Mouse (Mus musculus): ENCODE results near the gene Emilin2. TPM values are rescaled to one million over a fixed set of nuclear protein-coding genes. Genes with fewer than 3 reads are reported as not detected.

Gene Emilin2
- polyA plus RNA-seq, 1 experiment from 2014 or later, result 2.0 TPM

GRCm38 (mm10) chr17:71252101-71252500, 59.7 kb downstream of the Emilin2 start:
- Histone ChIP-seq H3K9ac (replicated peaks; ENCODE audit: low read depth, low read length) (no peak overlapping the region), H3K9me3 (ENCODE audit: control insufficient read depth, low read length) (no peaks in the 10 kb centered on the region), H3K27ac (ENCODE audit: low read depth, low read length) (no peak overlapping the region), H3K36me3 (ENCODE audit: control insufficient read depth, insufficient read depth, low read length) (peaks cover 8% of the 10 kb centered on the region), H3K27me3 (ENCODE audit: control insufficient read depth, insufficient read depth, low read length) (no peaks in the 10 kb centered on the region), H3K4me3 (ENCODE audit: low read depth, low read length) (no peak overlapping the region), H3K4me1 (ENCODE audit: control insufficient read depth, insufficient read depth, low read length) (no peaks in the 10 kb centered on the region), H3K4me2 (ENCODE audit: low read depth, low read length) (no peak overlapping the region)
- ATAC-seq (ENCODE audit: low read depth), result no peak
- WGBS, result 83% methylated on average over 9 of the region's 9 CpGs

- Histone ChIP-seq H3K27ac (ENCODE audit: low read depth, low read length) (no peak overlapping the region), H3K4me1 (ENCODE audit: control insufficient read depth, insufficient read depth, low read length) (no peaks in the 10 kb centered on the region), H3K4me2 (ENCODE audit: low read depth, low read length) (no peak overlapping the region), H3K27me3 (ENCODE audit: control insufficient read depth, insufficient read depth, low read length) (no peaks in the 10 kb centered on the region), H3K36me3 (ENCODE audit: control insufficient read depth, insufficient read depth, low read length) (peaks cover 13% of the 10 kb centered on the region), H3K9ac (replicated peaks; ENCODE audit: low read depth, low read length) (no peak overlapping the region), H3K9me3 (ENCODE audit: control insufficient read depth, low read length) (no peaks in the 10 kb centered on the region), H3K4me3 (ENCODE audit: low read depth, low read length) (no peak overlapping the region)
- peak; percentile 61 for ATAC-seq (ENCODE audit: low read depth)
- 73% methylated on average over 6 of the region's 6 CpGs for WGBS
Observed at GRCm38 (mm10) chr17:71251601-71252001, 60.2 kb downstream of the Emilin2 start.

- no peaks in the 10 kb centered on the region for H3K9me3 ChIP-seq (ENCODE audit: control insufficient read depth, low read length)
- 89% methylated on average over 16 of the region's 16 CpGs for WGBS
- H3K9ac ChIP-seq (replicated peaks; ENCODE audit: low read depth, low read length), result no peak overlapping the region
- peaks cover 19% of the 10 kb centered on the region for H3K36me3 ChIP-seq (ENCODE audit: control insufficient read depth, insufficient read depth, low read length)
- H3K4me3 ChIP-seq (ENCODE audit: low read depth, low read length), result no peak overlapping the region
- no peak for ATAC-seq (ENCODE audit: low read depth)
- H3K27me3 ChIP-seq (ENCODE audit: control insufficient read depth, insufficient read depth, low read length), result no peaks in the 10 kb centered on the region
- H3K4me2 ChIP-seq (ENCODE audit: low read depth, low read length), result no peak overlapping the region
- H3K27ac ChIP-seq (ENCODE audit: low read depth, low read length), result no peak overlapping the region
- no peaks in the 10 kb centered on the region for H3K4me1 ChIP-seq (ENCODE audit: control insufficient read depth, insufficient read depth, low read length)
Observed at GRCm38 (mm10) chr17:71250819-71251600, 60.8 kb downstream of the Emilin2 start.

- Histone ChIP-seq H3K9ac (replicated peaks; ENCODE audit: low read depth, low read length) (no peak overlapping the region), H3K27me3 (ENCODE audit: control insufficient read depth, insufficient read depth, low read length) (no peaks in the 10 kb centered on the region), H3K27ac (ENCODE audit: low read depth, low read length) (no peak overlapping the region), H3K4me1 (ENCODE audit: control insufficient read depth, insufficient read depth, low read length) (no peaks in the 10 kb centered on the region), H3K36me3 (ENCODE audit: control insufficient read depth, insufficient read depth, low read length) (peaks cover 20% of the 10 kb centered on the region), H3K4me2 (ENCODE audit: low read depth, low read length) (no peak overlapping the region), H3K4me3 (ENCODE audit: low read depth, low read length) (no peak overlapping the region), H3K9me3 (ENCODE audit: control insufficient read depth, low read length) (no peaks in the 10 kb centered on the region)
- 87% methylated on average over 2 of the region's 2 CpGs for WGBS
- ATAC-seq (ENCODE audit: low read depth), result no peak
Observed at GRCm38 (mm10) chr17:71250046-71250445, 61.7 kb downstream of the Emilin2 start.

GRCm38 (mm10) chr17:71248963-71249362, 62.8 kb downstream of the Emilin2 start:
- H3K27me3 ChIP-seq (ENCODE audit: control insufficient read depth, insufficient read depth, low read length), result no peaks in the 10 kb centered on the region
- H3K36me3 ChIP-seq (ENCODE audit: control insufficient read depth, insufficient read depth, low read length), result peaks cover 30% of the 10 kb centered on the region
- H3K4me3 ChIP-seq (ENCODE audit: low read depth, low read length), result no peak overlapping the region
- H3K9me3 ChIP-seq (ENCODE audit: control insufficient read depth, low read length), result no peaks in the 10 kb centered on the region
- H3K9ac ChIP-seq (replicated peaks; ENCODE audit: low read depth, low read length), result no peak overlapping the region
- no peak overlapping the region for H3K4me2 ChIP-seq (ENCODE audit: low read depth, low read length)
- no peaks in the 10 kb centered on the region for H3K4me1 ChIP-seq (ENCODE audit: control insufficient read depth, insufficient read depth, low read length)
- WGBS, result 86% methylated on average over 6 of the region's 6 CpGs
- no peak for ATAC-seq (ENCODE audit: low read depth)
- H3K27ac ChIP-seq (ENCODE audit: low read depth, low read length), result no peak overlapping the region

GRCm38 (mm10) chr17:71246022-71246421, 65.8 kb downstream of the Emilin2 start:
- Histone ChIP-seq H3K4me2 (ENCODE audit: low read depth, low read length) (no peak overlapping the region), H3K4me1 (ENCODE audit: control insufficient read depth, insufficient read depth, low read length) (no peaks in the 10 kb centered on the region), H3K4me3 (ENCODE audit: low read depth, low read length) (no peak overlapping the region), H3K27me3 (ENCODE audit: control insufficient read depth, insufficient read depth, low read length) (no peaks in the 10 kb centered on the region), H3K27ac (ENCODE audit: low read depth, low read length) (no peak overlapping the region), H3K36me3 (ENCODE audit: control insufficient read depth, insufficient read depth, low read length) (peaks cover 53% of the 10 kb centered on the region), H3K9me3 (ENCODE audit: control insufficient read depth, low read length) (no peaks in the 10 kb centered on the region), H3K9ac (replicated peaks; ENCODE audit: low read depth, low read length) (no peak overlapping the region)
- 96% methylated on average over 4 of the region's 4 CpGs for WGBS
- no peak for ATAC-seq (ENCODE audit: low read depth)

GRCm38 (mm10) chr17:71245133-71245532, 66.6 kb downstream of the Emilin2 start:
- no peak for ATAC-seq (ENCODE audit: low read depth)

GRCm38 (mm10) chr17:71242666-71243065, 69.1 kb downstream of the Emilin2 start:
- H3K4me3 ChIP-seq (ENCODE audit: low read depth, low read length), result no peak overlapping the region
- peaks cover 66% of the 10 kb centered on the region for H3K36me3 ChIP-seq (ENCODE audit: control insufficient read depth, insufficient read depth, low read length)
- no peaks in the 10 kb centered on the region for H3K4me1 ChIP-seq (ENCODE audit: control insufficient read depth, insufficient read depth, low read length)
- no peak for ATAC-seq (ENCODE audit: low read depth)
- H3K9me3 ChIP-seq (ENCODE audit: control insufficient read depth, low read length), result no peaks in the 10 kb centered on the region
- no peaks in the 10 kb centered on the region for H3K27me3 ChIP-seq (ENCODE audit: control insufficient read depth, insufficient read depth, low read length)
- H3K9ac ChIP-seq (replicated peaks; ENCODE audit: low read depth, low read length), result no peak overlapping the region
- no peak overlapping the region for H3K27ac ChIP-seq (ENCODE audit: low read depth, low read length)
- 95% methylated on average over 7 of the region's 7 CpGs for WGBS
- no peak overlapping the region for H3K4me2 ChIP-seq (ENCODE audit: low read depth, low read length)

More at GRCm38 (mm10) chr17:71245133-71245532, 66.6 kb downstream of the Emilin2 start:
- Histone ChIP-seq H3K9ac (replicated peaks; ENCODE audit: low read depth, low read length) (no peak overlapping the region), H3K36me3 (ENCODE audit: control insufficient read depth, insufficient read depth, low read length) (peaks cover 54% of the 10 kb centered on the region), H3K4me3 (ENCODE audit: low read depth, low read length) (no peak overlapping the region), H3K4me1 (ENCODE audit: control insufficient read depth, insufficient read depth, low read length) (no peaks in the 10 kb centered on the region), H3K27ac (ENCODE audit: low read depth, low read length) (no peak overlapping the region), H3K9me3 (ENCODE audit: control insufficient read depth, low read length) (no peaks in the 10 kb centered on the region), H3K4me2 (ENCODE audit: low read depth, low read length) (no peak overlapping the region), H3K27me3 (ENCODE audit: control insufficient read depth, insufficient read depth, low read length) (no peaks in the 10 kb centered on the region)
- 98% methylated on average over 15 of the region's 15 CpGs for WGBS

GRCm38 (mm10) chr17:71240811-71241210, 71.0 kb downstream of the Emilin2 start:
- Histone ChIP-seq H3K9ac (replicated peaks; ENCODE audit: low read depth, low read length) (no peak overlapping the region), H3K4me3 (ENCODE audit: low read depth, low read length) (no peak overlapping the region), H3K4me2 (ENCODE audit: low read depth, low read length) (no peak overlapping the region), H3K27ac (ENCODE audit: low read depth, low read length) (no peak overlapping the region), H3K4me1 (ENCODE audit: control insufficient read depth, insufficient read depth, low read length) (no peaks in the 10 kb centered on the region), H3K9me3 (ENCODE audit: control insufficient read depth, low read length) (no peaks in the 10 kb centered on the region), H3K36me3 (ENCODE audit: control insufficient read depth, insufficient read depth, low read length) (peaks cover 52% of the 10 kb centered on the region), H3K27me3 (ENCODE audit: control insufficient read depth, insufficient read depth, low read length) (no peaks in the 10 kb centered on the region)
- WGBS, result 93% methylated on average over 9 of the region's 9 CpGs
- ATAC-seq (ENCODE audit: low read depth), result no peak

All from neural tube, embryonic 14.5 days (tissue).